Mouse (Mus musculus) heart, adult 2 months (tissue): ENCODE measurements around the gene Zranb3.

Experiments
- CTCF ChIP-seq: fragments of 200-600 bp; IDR thresholded peaks from 2 replicates; pipeline ENCODE4 v1.8.1; 2022; ENCODE audit warnings: antibody characterized with exemption, mild to moderate bottlenecking, moderate library complexity
- EP300 ChIP-seq: fragments of 200-500 bp; IDR thresholded peaks from 2 replicates; pipeline ENCODE4 v1.6.1; 2011; ENCODE audit warnings: low read depth, low read length, control low read depth; ENCODE audit not compliant: insufficient read depth
- POLR2A ChIP-seq: fragments of 200-500 bp; IDR thresholded peaks from 2 replicates; pipeline ENCODE4 v1.6.1; 2011; ENCODE audit warnings: mild to moderate bottlenecking, low read depth, low read length, control low read depth; ENCODE audit not compliant: insufficient read depth

- TF ChIP-seq CTCF: no peak
- TF ChIP-seq POLR2A: no peak
- TF ChIP-seq EP300: no peak
These were observed 144.0 kb downstream of the Zranb3 start for GRCm38 (mm10) chr1:127958801-127959200.
